ENCODE assay signal across 22 mouse cellular contexts in genomic region chr12:85297345-85297997, GRCm38 (mm10). TPM values are rescaled to one million over a fixed set of nuclear protein-coding genes. Genes with fewer than 3 reads are reported as not detected.
DNase-seq lines count a peak whose midpoint lies in the region; ATAC-seq lines count a peak whose summit lies in the region.
"Had no signal": no experiment of that assay in that cellular context is flagged by ENCODE, and none has a peak within 500 bp of the region (broad histone marks: within the 10 kb centered on the region; RNA-seq: fewer than 3 reads in every experiment).

No protein-coding gene starts in this region.

- H3K4me1 ChIP-seq in hindbrain, embryonic 12.5 days: no peaks in the 10 kb centered on the region
- H3K4me1 ChIP-seq in hindbrain, embryonic 14.5 days (replicated peaks; ENCODE audit: control insufficient read depth, insufficient read depth, low read length): no peaks in the 10 kb centered on the region
- peaks cover 4% of the 10 kb centered on the region; the same call in 1 of the 2 replicates for H3K4me1 ChIP-seq in neural tube, embryonic 11.5 days (ENCODE audit: control insufficient read depth, insufficient read depth, low read length)
- peaks cover 10% of the 10 kb centered on the region for H3K4me1 ChIP-seq in neural tube, embryonic 15.5 days
- H3K4me1 ChIP-seq in stomach, embryonic 16.5 days (ENCODE audit: control insufficient read depth, insufficient read depth, low read length): peaks cover 16% of the 10 kb centered on the region
- H3K4me1 ChIP-seq: forebrain, embryonic 12.5 days; midbrain, embryonic 13.5 days had no signal

- H3K9me3 ChIP-seq in hindbrain, embryonic 12.5 days (replicated peaks): no peaks in the 10 kb centered on the region; the same call in 1 of the 2 replicates
- H3K9me3 ChIP-seq in hindbrain, embryonic 14.5 days (ENCODE audit: control insufficient read depth, low read length): peaks cover 15% of the 10 kb centered on the region; the same call in 1 of the 2 replicates
- H3K9me3 ChIP-seq in neural tube, embryonic 11.5 days (ENCODE audit: control insufficient read depth, low read length): no peaks in the 10 kb centered on the region
- no peaks in the 10 kb centered on the region; the same call in 1 of the 2 replicates for H3K9me3 ChIP-seq in neural tube, embryonic 15.5 days (replicated peaks)
- peaks cover 8% of the 10 kb centered on the region; the same call in 1 of the 2 replicates for H3K9me3 ChIP-seq in stomach, embryonic 16.5 days (replicated peaks; ENCODE audit: control insufficient read depth, low read length)
- H3K9me3 ChIP-seq: midbrain, embryonic 13.5 days had no signal

- peak overlapping the region; percentile 23; the same call in 1 of the 2 replicates for H3K27ac ChIP-seq in hindbrain, embryonic 12.5 days
- no peak overlapping the region for H3K27ac ChIP-seq in hindbrain, embryonic 14.5 days
- peak overlapping the region; percentile 29; the same call in 1 of the 2 replicates for H3K27ac ChIP-seq in neural tube, embryonic 11.5 days (ENCODE audit: low read depth, low read length)
- no peak overlapping the region for H3K27ac ChIP-seq in neural tube, embryonic 15.5 days (replicated peaks)
- H3K27ac ChIP-seq in stomach, embryonic 16.5 days (ENCODE audit: low read length): peak overlapping the region; percentile 5; the same call in 1 of the 2 replicates
- H3K27ac ChIP-seq: forebrain, embryonic 12.5 days; heart, embryonic 10.5 days; macrophage; midbrain, embryonic 13.5 days had no signal

- no peak overlapping the region for H3K9ac ChIP-seq in hindbrain, embryonic 12.5 days
- no peak overlapping the region for H3K9ac ChIP-seq in hindbrain, embryonic 14.5 days
- no peak overlapping the region for H3K9ac ChIP-seq in neural tube, embryonic 11.5 days (ENCODE audit: low read length)
- no peak overlapping the region for H3K9ac ChIP-seq in neural tube, embryonic 15.5 days (replicated peaks)
- no peak overlapping the region for H3K9ac ChIP-seq in stomach, embryonic 16.5 days (ENCODE audit: low read length)
- H3K9ac ChIP-seq: embryonic facial prominence, embryonic 12.5 days; forebrain, embryonic 12.5 days; midbrain, embryonic 13.5 days had no signal

- no peak for ATAC-seq in hindbrain, embryonic 12.5 days (ENCODE audit: low FRiP score)
- ATAC-seq in hindbrain, embryonic 14.5 days (ENCODE audit: low FRiP score): no peak
- ATAC-seq in neural tube, embryonic 11.5 days (ENCODE audit: insufficient read depth, low FRiP score, low TSS enrichment): no peak
- ATAC-seq in neural tube, embryonic 15.5 days (ENCODE audit: low FRiP score): no peak
- no peak for ATAC-seq in stomach, embryonic 16.5 days (ENCODE audit: insufficient read depth, low FRiP score)
- ATAC-seq: activated CD4-positive, CD25-positive, alpha-beta regulatory T cell, adult 4 months; hindbrain, embryonic 16.5 days; midbrain, embryonic 13.5 days; Patski had no signal

- H3K27me3 ChIP-seq in hindbrain, embryonic 12.5 days: no peaks in the 10 kb centered on the region
- no peaks in the 10 kb centered on the region for H3K27me3 ChIP-seq in hindbrain, embryonic 14.5 days (ENCODE audit: control insufficient read depth, insufficient read depth, low read length)
- H3K27me3 ChIP-seq in neural tube, embryonic 11.5 days (ENCODE audit: control insufficient read depth, insufficient read depth, low read length): no peaks in the 10 kb centered on the region
- H3K27me3 ChIP-seq in neural tube, embryonic 15.5 days (replicated peaks): no peaks in the 10 kb centered on the region
- H3K27me3 ChIP-seq in stomach, embryonic 16.5 days (ENCODE audit: control insufficient read depth, insufficient read depth, low read length): no peaks in the 10 kb centered on the region
- H3K27me3 ChIP-seq: embryonic facial prominence, embryonic 12.5 days; forebrain, embryonic 12.5 days; midbrain, embryonic 13.5 days; Patski had no signal

- no peak overlapping the region for H3K4me3 ChIP-seq in hindbrain, embryonic 12.5 days
- H3K4me3 ChIP-seq in hindbrain, embryonic 14.5 days (replicated peaks; ENCODE audit: low read length): no peak overlapping the region
- H3K4me3 ChIP-seq in neural tube, embryonic 11.5 days (ENCODE audit: low read depth, low read length): no peak overlapping the region
- H3K4me3 ChIP-seq in neural tube, embryonic 15.5 days (replicated peaks): no peak overlapping the region
- H3K4me3 ChIP-seq in stomach, embryonic 16.5 days (replicated peaks; ENCODE audit: low read length): no peak overlapping the region
- H3K4me3 ChIP-seq: embryonic facial prominence, embryonic 12.5 days; forebrain, embryonic 12.5 days; heart, embryonic 10.5 days; midbrain, embryonic 13.5 days; myocyte had no signal

- peaks cover 40% of the 10 kb centered on the region for H3K36me3 ChIP-seq in hindbrain, embryonic 12.5 days
- H3K36me3 ChIP-seq in hindbrain, embryonic 14.5 days (replicated peaks; ENCODE audit: control insufficient read depth, insufficient read depth): peaks cover 46% of the 10 kb centered on the region
- peaks cover 9% of the 10 kb centered on the region for H3K36me3 ChIP-seq in neural tube, embryonic 11.5 days (ENCODE audit: control insufficient read depth, insufficient read depth, low read length)
- peaks cover 26% of the 10 kb centered on the region for H3K36me3 ChIP-seq in neural tube, embryonic 15.5 days
- peaks cover 14% of the 10 kb centered on the region; the same call in 1 of the 2 replicates for H3K36me3 ChIP-seq in stomach, embryonic 16.5 days (ENCODE audit: control insufficient read depth, insufficient read depth, low read length)

- WGBS in hindbrain, embryonic 12.5 days: 83% methylated on average over 10 of the region's 10 CpGs
- 85% methylated on average over 10 of the region's 10 CpGs for WGBS in hindbrain, embryonic 14.5 days
- WGBS in neural tube, embryonic 11.5 days: 72% methylated on average over 10 of the region's 10 CpGs
- WGBS in neural tube, embryonic 15.5 days: 74% methylated on average over 10 of the region's 10 CpGs
- 70% methylated on average over 10 of the region's 10 CpGs for WGBS in stomach, embryonic 16.5 days

- no peak for DNase-seq in hindbrain, embryonic 14.5 days (ENCODE audit: low spot score)
- no peak for DNase-seq in neural tube, embryonic 11.5 days (ENCODE audit: low spot score)
- DNase-seq in fat pad, adult 2 months (ENCODE audit: extremely low read depth, low read depth, low spot score): peak; percentile 95
- no peak for DNase-seq in spleen, adult 18-20 months
- DNase-seq: B cell, adult 2 months; cerebellum, adult 2 months; gastrocnemius, postnatal 36 days; heart, postnatal 10 days; lung, adult 2 months had no signal

- no peak overlapping the region for H3K4me2 ChIP-seq in hindbrain, embryonic 12.5 days (replicated peaks)
- no peak overlapping the region for H3K4me2 ChIP-seq in hindbrain, embryonic 14.5 days (replicated peaks)
- no peak overlapping the region for H3K4me2 ChIP-seq in neural tube, embryonic 11.5 days (ENCODE audit: low read depth)
- H3K4me2 ChIP-seq in neural tube, embryonic 15.5 days: no peak overlapping the region
- H3K4me2 ChIP-seq in stomach, embryonic 16.5 days (ENCODE audit: low read depth, low read length): no peak overlapping the region
- H3K4me2 ChIP-seq: embryonic facial prominence, embryonic 12.5 days; forebrain, embryonic 12.5 days; liver, embryonic 11.5 days; midbrain, embryonic 13.5 days had no signal

RNA-seq across cellular contexts. Expression of gene Zc2hc1c, which starts 9.1 kb away (rescaled TPM):
- polyA plus RNA-seq in hindbrain, embryonic 12.5 days (2016; fragmentation: Nextera tagmentation; extraction: Ambion mirVana): 1.3 and 1.4 TPM in 2 replicates
- polyA plus RNA-seq in hindbrain, embryonic 14.5 days (2014; fragmentation: Nextera tagmentation; extraction: Ambion mirVana): 1.9 and 2.0 TPM in 2 replicates
- polyA plus RNA-seq in neural tube, embryonic 11.5 days (2014; fragmentation: Nextera tagmentation; extraction: Ambion mirVana): 0.64 and 0.98 TPM in 2 replicates
- polyA plus RNA-seq in neural tube, embryonic 15.5 days (2015; fragmentation: Nextera tagmentation; extraction: Ambion mirVana): 1.4 TPM in 2 replicates
- 2.0 and 2.1 TPM in 2 replicates for polyA plus RNA-seq in stomach, embryonic 16.5 days (2015; fragmentation: Nextera tagmentation; extraction: Ambion mirVana)
- polyA plus RNA-seq: macrophage had no signal

RNA-seq across cellular contexts. Expression of gene Acyp1, which starts 9.2 kb away (rescaled TPM):
- polyA plus RNA-seq in hindbrain, embryonic 12.5 days (2016; fragmentation: Nextera tagmentation; extraction: Ambion mirVana): 62.2 and 67.9 TPM in 2 replicates
- polyA plus RNA-seq in hindbrain, embryonic 14.5 days (2014; fragmentation: Nextera tagmentation; extraction: Ambion mirVana): 46.8 and 59.1 TPM in 2 replicates
- 57.1 and 61.6 TPM in 2 replicates for polyA plus RNA-seq in neural tube, embryonic 11.5 days (2014; fragmentation: Nextera tagmentation; extraction: Ambion mirVana)
- polyA plus RNA-seq in neural tube, embryonic 15.5 days (2015; fragmentation: Nextera tagmentation; extraction: Ambion mirVana): 53.3 and 53.5 TPM in 2 replicates
- polyA plus RNA-seq in stomach, embryonic 16.5 days (2015; fragmentation: Nextera tagmentation; extraction: Ambion mirVana): 39.5 and 50.6 TPM in 2 replicates

RNA-seq across cellular contexts. Expression of gene Mlh3, which starts 27.1 kb away (rescaled TPM):
- 9.1 and 9.8 TPM in 2 replicates for polyA plus RNA-seq in hindbrain, embryonic 12.5 days (2016; fragmentation: Nextera tagmentation; extraction: Ambion mirVana)
- polyA plus RNA-seq in hindbrain, embryonic 14.5 days (2014; fragmentation: Nextera tagmentation; extraction: Ambion mirVana): 9.4 and 9.5 TPM in 2 replicates
- 9.5 and 11.1 TPM in 2 replicates for polyA plus RNA-seq in neural tube, embryonic 11.5 days (2014; fragmentation: Nextera tagmentation; extraction: Ambion mirVana)
- 8.5 and 9.0 TPM in 2 replicates for polyA plus RNA-seq in neural tube, embryonic 15.5 days (2015; fragmentation: Nextera tagmentation; extraction: Ambion mirVana)
- 6.6 and 8.4 TPM in 2 replicates for polyA plus RNA-seq in stomach, embryonic 16.5 days (2015; fragmentation: Nextera tagmentation; extraction: Ambion mirVana)

RNA-seq across cellular contexts. Expression of gene Nek9, which starts 41.7 kb away (rescaled TPM):
- polyA plus RNA-seq in hindbrain, embryonic 12.5 days (2016; fragmentation: Nextera tagmentation; extraction: Ambion mirVana): 26.7 and 28.2 TPM in 2 replicates
- 9.5 and 10.0 TPM in 2 replicates for polyA plus RNA-seq in hindbrain, embryonic 14.5 days (2014; fragmentation: Nextera tagmentation; extraction: Ambion mirVana)
- polyA plus RNA-seq in neural tube, embryonic 11.5 days (2014; fragmentation: Nextera tagmentation; extraction: Ambion mirVana): 13.7 and 15.3 TPM in 2 replicates
- 9.5 and 12.2 TPM in 2 replicates for polyA plus RNA-seq in neural tube, embryonic 15.5 days (2015; fragmentation: Nextera tagmentation; extraction: Ambion mirVana)
- polyA plus RNA-seq in stomach, embryonic 16.5 days (2015; fragmentation: Nextera tagmentation; extraction: Ambion mirVana): 16.8 and 17.1 TPM in 2 replicates

Comparison
In these comparisons a context has a peak if more than half of its experiments do, and no peak if none do; other contexts are left out.
1. H3K27ac ChIP-seq: peak in hindbrain, embryonic 12.5 days (single experiment), neural tube, embryonic 11.5 days (single experiment) and stomach, embryonic 16.5 days (single experiment); none in hindbrain, embryonic 14.5 days (single experiment) and neural tube, embryonic 15.5 days (single experiment).